ENCODE assay signal across 9 mouse cellular contexts in genomic region chr3:86002423-86002822, GRCm38 (mm10). TPM values are rescaled to one million over a fixed set of nuclear protein-coding genes. Genes with fewer than 3 reads are reported as not detected.
DNase-seq lines count a peak whose midpoint lies in the region; ATAC-seq and TF ChIP-seq lines count a peak whose summit lies in the region.
"Had no signal": no experiment of that assay in that cellular context is flagged by ENCODE, and none has a peak within 500 bp of the region (broad histone marks: within the 10 kb centered on the region; RNA-seq: fewer than 3 reads in every experiment).

Gene Prss48, minus strand, starts transcription at chr3:86002491.

- peaks cover 3% of the 10 kb centered on the region; the same call in 1 of the 2 replicates for H3K36me3 ChIP-seq in liver, adult 2 months (ENCODE audit: control insufficient read depth, insufficient read depth, low read length)

- H3K27ac ChIP-seq in liver, adult 2 months (replicated peaks; ENCODE audit: insufficient read depth, low read depth, low read length) = no peak within 1 kb of the TSS
- H3K27ac ChIP-seq: forebrain, embryonic 13.5 days had no signal

- no peak for TF ChIP-seq POLR2A in liver, adult 2 months (IDR thresholded peaks at IDR 0.05; ENCODE audit: extremely low read depth, insufficient read depth, low read length)

- H3K79me2 ChIP-seq in liver, adult 2 months (ENCODE audit: control insufficient read depth, insufficient read depth, low read length) = peaks cover 34% of the 10 kb centered on the region

- no peak within 1 kb of the TSS for H3K9ac ChIP-seq in liver, adult 2 months (ENCODE audit: low read depth, low read length)
- H3K9ac ChIP-seq: forebrain, embryonic 13.5 days had no signal

- no peaks in the 10 kb centered on the region for H3K27me3 ChIP-seq in liver, adult 2 months (ENCODE audit: control insufficient read depth, insufficient read depth, low read length)
- H3K27me3 ChIP-seq: forebrain, embryonic 13.5 days had no signal

- H3K4me1 ChIP-seq in liver, adult 2 months (ENCODE audit: control insufficient read depth, insufficient read depth, low read length) = peaks cover 4% of the 10 kb centered on the region; the same call in 1 of the 2 replicates
- H3K4me1 ChIP-seq: forebrain, embryonic 13.5 days had no signal

- no peak for ATAC-seq in cerebellum, adult (ENCODE audit: insufficient number of reproducible peaks, low FRiP score, low TSS enrichment)
- ATAC-seq: forebrain, embryonic 13.5 days had no signal

- no peak within 1 kb of the TSS for H3K4me3 ChIP-seq in liver, adult 2 months (ENCODE audit: insufficient read depth, low read depth, low read length)
- H3K4me3 ChIP-seq: forebrain, embryonic 13.5 days had no signal

- 81% methylated on average over 17 of the region's 17 CpGs for WGBS in liver, adult 2 months

- peak; percentile 3 to 9 for DNase-seq in cerebellum, postnatal 36 days
- DNase-seq in lung, adult 18-20 months = peak; percentile 20 to 31
- no peak for DNase-seq in lung, postnatal 25 days (ENCODE audit: low spot score)
- DNase-seq in liver, adult 2 months (ENCODE audit: extremely low read depth, low read depth, low spot score) = no peak
- DNase-seq in testis, postnatal 10 days (ENCODE audit: low spot score) = peak; percentile 83
- no peak for DNase-seq in urinary bladder, postnatal 36 days (ENCODE audit: low spot score in 2 of 2)
- DNase-seq in neural tube, embryonic 10.5 days (ENCODE audit: extremely low spot score, low spot score) = no peak

- TF ChIP-seq CTCF in liver, adult 2 months (IDR thresholded peaks at IDR 0.05; ENCODE audit: low read depth, low read length) = peak; percentile 53

RNA-seq across cellular contexts. Expression of gene Prss48, which starts in this region (rescaled TPM):
- not detected in 2 replicates for total RNA-seq in liver, adult 2 months (2014; rRNA removed)
- polyA plus RNA-seq in liver, adult 2 months (2012; rRNA removed) = not detected in 2 replicates
- polyA plus RNA-seq: forebrain, embryonic 13.5 days had no signal

Comparison
In these comparisons a context has a peak if more than half of its experiments do, and no peak if none do; other contexts are left out.
1. DNase-seq: peak in cerebellum, postnatal 36 days (2 of 2), lung, adult 18-20 months (2 of 2) and testis, postnatal 10 days (single experiment); none in lung, postnatal 25 days (single experiment), liver, adult 2 months (single experiment), urinary bladder, postnatal 36 days (0 of 2) and neural tube, embryonic 10.5 days (single experiment).